Comparison of ENCODE assay signal across 13 mouse cellular contexts in the genomic region with DNA sequence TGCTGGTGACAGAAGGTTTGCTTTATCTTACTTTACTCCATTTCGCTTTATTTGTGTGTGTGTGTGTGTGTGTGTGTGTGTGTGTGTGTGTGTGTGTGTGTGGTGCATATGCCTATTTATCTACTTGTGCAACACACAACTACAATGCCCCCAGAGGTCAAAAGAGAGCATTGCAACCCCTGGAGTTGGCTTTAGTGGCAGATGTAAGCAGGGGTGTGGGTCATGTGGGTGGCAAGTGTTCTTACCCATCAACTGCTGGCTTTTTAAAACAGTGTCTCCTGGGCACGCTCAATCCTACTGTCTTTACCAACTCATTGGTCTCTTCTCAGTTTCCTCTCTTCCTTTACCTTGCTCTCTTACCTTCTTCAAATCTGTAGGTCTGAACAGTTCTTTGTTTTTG. TPM values are rescaled to one million over a fixed set of nuclear protein-coding genes. Genes with fewer than 3 reads are reported as not detected.
A peak's percentile ranks its signal among the peaks of the same experiment; 100 is the strongest.
DNase-seq lines count a peak whose midpoint lies in the region; ATAC-seq and TF ChIP-seq lines count a peak whose summit lies in the region.
"Had no signal": no experiment of that assay in that cellular context is flagged by ENCODE, and none has a peak within 500 bp of the region (broad histone marks: within the 10 kb centered on the region; RNA-seq: fewer than 3 reads in every experiment).

No protein-coding gene starts in this region.

- H3K27me3 ChIP-seq in liver, postnatal 0 days (ENCODE audit: insufficient read depth, low read length): no peaks in the 10 kb centered on the region
- H3K27me3 ChIP-seq in liver, embryonic 12.5 days (replicated peaks): no peaks in the 10 kb centered on the region
- H3K27me3 ChIP-seq in midbrain, embryonic 11.5 days (ENCODE audit: control insufficient read depth, insufficient read depth, low read length): no peaks in the 10 kb centered on the region
- H3K27me3 ChIP-seq: forebrain, embryonic 15.5 days; midbrain, embryonic 13.5 days had no signal

- no peaks in the 10 kb centered on the region for H3K9me3 ChIP-seq in liver, postnatal 0 days (ENCODE audit: low read length)
- no peaks in the 10 kb centered on the region for H3K9me3 ChIP-seq in liver, embryonic 12.5 days (replicated peaks)
- no peaks in the 10 kb centered on the region for H3K9me3 ChIP-seq in midbrain, embryonic 11.5 days (ENCODE audit: control insufficient read depth, low read length)
- H3K9me3 ChIP-seq: forebrain, embryonic 15.5 days; midbrain, embryonic 13.5 days had no signal

- intact Hi-C loops in gastrocnemius, adult 2 months (cut with DNase I): no loop called here

- H3K4me1 ChIP-seq in liver, postnatal 0 days (ENCODE audit: insufficient read depth): no peaks in the 10 kb centered on the region
- H3K4me1 ChIP-seq in liver, embryonic 12.5 days: no peaks in the 10 kb centered on the region
- H3K4me1 ChIP-seq in midbrain, embryonic 11.5 days (ENCODE audit: control insufficient read depth, insufficient read depth, low read length): peaks cover 3% of the 10 kb centered on the region

- no peak overlapping the region for H3K27ac ChIP-seq in gastrocnemius, adult 2 months
- no peak overlapping the region for H3K27ac ChIP-seq in liver, postnatal 0 days (ENCODE audit: low read depth)
- no peak overlapping the region for H3K27ac ChIP-seq in liver, embryonic 12.5 days
- H3K27ac ChIP-seq in midbrain, embryonic 11.5 days (ENCODE audit: low read depth, low read length): no peak overlapping the region
- H3K27ac ChIP-seq: forebrain, embryonic 15.5 days; midbrain, embryonic 13.5 days had no signal

- peak; percentile 27 for TF ChIP-seq CTCF in gastrocnemius, adult 2 months (IDR thresholded peaks at IDR 0.05)
- TF ChIP-seq CTCF in liver, postnatal 0 days (IDR thresholded peaks at IDR 0.05; ENCODE audit: low read depth): peak; percentile 23; the same call in 1 of the 2 replicates

- no peaks in the 10 kb centered on the region for H3K36me3 ChIP-seq in liver, postnatal 0 days (replicated peaks; ENCODE audit: insufficient read depth, low read length)
- peaks cover 35% of the 10 kb centered on the region for H3K36me3 ChIP-seq in liver, embryonic 12.5 days
- H3K36me3 ChIP-seq in midbrain, embryonic 11.5 days (ENCODE audit: control insufficient read depth, insufficient read depth, low read length): peaks cover 5% of the 10 kb centered on the region; the same call in 1 of the 2 replicates

- DNase-seq in gastrocnemius, adult 2 months: no peak
- no peak for DNase-seq in gastrocnemius, adult 18-20 months (ENCODE audit: low spot score)
- DNase-seq in liver, postnatal 0 days: no peak
- DNase-seq in ES-CJ7 (ENCODE audit: low read depth, low spot score): peak; percentile 31
- no peak for DNase-seq in midbrain, embryonic 11.5 days (ENCODE audit: low spot score, missing footprints)
- no peak for DNase-seq in layer of hippocampus, postnatal 10 days (ENCODE audit: low spot score in 2 of 2)
- DNase-seq: cerebellum, adult 11 months; gastrocnemius, postnatal 36 days; kidney, adult 11 months had no signal

- no peak overlapping the region for H3K4me2 ChIP-seq in liver, postnatal 0 days (ENCODE audit: low read depth, low read length)
- H3K4me2 ChIP-seq in liver, embryonic 12.5 days: no peak overlapping the region
- H3K4me2 ChIP-seq in midbrain, embryonic 11.5 days: no peak overlapping the region
- H3K4me2 ChIP-seq: forebrain, embryonic 15.5 days; midbrain, embryonic 13.5 days had no signal

- WGBS in liver, postnatal 0 days (ENCODE audit: insufficient replicate concordance): 80% methylated on average over 2 of the region's 2 CpGs
- 59% methylated on average over 2 of the region's 2 CpGs for WGBS in liver, embryonic 12.5 days (ENCODE audit: insufficient replicate concordance)
- WGBS in midbrain, embryonic 11.5 days: 90% methylated on average over 2 of the region's 2 CpGs

- ATAC-seq in liver, postnatal 0 days: no peak
- no peak for ATAC-seq in liver, embryonic 12.5 days
- 0 out of 2 replicates have a peak, but pooled peaks have one; percentile 59 for ATAC-seq in megakaryocyte-erythroid progenitor cell, adult 5-6 weeks (replicated peaks; ENCODE audit: low FRiP score, low TSS enrichment, poor library complexity, severe bottlenecking)
- no peak for ATAC-seq in midbrain, embryonic 11.5 days (ENCODE audit: low FRiP score)
- ATAC-seq: forebrain, embryonic 15.5 days; midbrain, embryonic 13.5 days had no signal

- no peak overlapping the region for H3K4me3 ChIP-seq in gastrocnemius, adult 2 months
- no peak overlapping the region for H3K4me3 ChIP-seq in liver, postnatal 0 days (ENCODE audit: low read depth, low read length)
- no peak overlapping the region for H3K4me3 ChIP-seq in liver, embryonic 12.5 days
- no peak overlapping the region for H3K4me3 ChIP-seq in midbrain, embryonic 11.5 days (ENCODE audit: low read depth, low read length)
- H3K4me3 ChIP-seq: forebrain, embryonic 15.5 days; midbrain, embryonic 13.5 days had no signal

- no peak overlapping the region for H3K9ac ChIP-seq in liver, postnatal 0 days (replicated peaks)
- no peak overlapping the region for H3K9ac ChIP-seq in liver, embryonic 12.5 days
- H3K9ac ChIP-seq in midbrain, embryonic 11.5 days (ENCODE audit: low read length): no peak overlapping the region
- H3K9ac ChIP-seq: forebrain, embryonic 15.5 days; midbrain, embryonic 13.5 days had no signal

- no peak for TF ChIP-seq EP300 in liver, postnatal 0 days (IDR thresholded peaks at IDR 0.05; ENCODE audit: low read depth)

RNA-seq across cellular contexts. Expression of gene Meis1, which starts 22.5 kb away (rescaled TPM):
- 1 to 10 TPM; 3.0 to 4.0 TPM for total RNA-seq in gastrocnemius, adult 2 months (2021)
- 1 to 10 TPM; 3.6 to 4.0 TPM for total RNA-seq in gastrocnemius, adult 18-20 months (2021)
- polyA plus RNA-seq in liver, postnatal 0 days (2015; fragmentation: Nextera tagmentation; extraction: Ambion mirVana): 6.7 TPM in 2 replicates
- polyA plus RNA-seq in liver, embryonic 12.5 days (2016; fragmentation: Nextera tagmentation; extraction: Ambion mirVana): 24.6 TPM in 2 replicates
- total RNA-seq in megakaryocyte-erythroid progenitor cell, adult 5-6 weeks (2014; fragmentation: Nextera tagmentation): 14.5 and 20.7 TPM in 2 replicates
- total RNA-seq in megakaryocyte-erythroid progenitor cell, adult 5-6 weeks (2017): 19.9 and 45.5 TPM in 2 replicates
- 39.4 and 39.6 TPM in 2 replicates for polyA plus RNA-seq in midbrain, embryonic 11.5 days (2014; fragmentation: Nextera tagmentation; extraction: Ambion mirVana)
- total RNA-seq in layer of hippocampus, postnatal 10 days (2021): 1 to 10 TPM; 1.8 to 2.2 TPM
